Mouse (Mus musculus) kidney, embryonic 15.5 days (tissue): ENCODE data around the gene Sowahd. TPM values are rescaled to one million over a fixed set of nuclear protein-coding genes. Genes with fewer than 3 reads are reported as not detected.
"Not testable (repeated sequence)": the region's sequence is repeated elsewhere in the genome, so short reads cannot be mapped to it uniquely, and the experiment has no call there.

Experiments used
- ATAC-seq: fragments of 200-750 bp; cut with Nextera tagmentation; replicated peaks from 2 replicates; pipeline ENCODE4 v1.8.0; 2017; ENCODE audit warnings: moderate TSS enrichment; ENCODE audit not compliant: low FRiP score
- H3K27ac ChIP-seq: fragments of 300-500 bp; sonication (generic); 2 replicates; pipeline ENCODE4 v1.5.1; 2015; ENCODE audit warnings: mild to moderate bottlenecking, inconsistent platforms
- H3K27me3 ChIP-seq: fragments of 300-500 bp; sonication (generic); 2 replicates; pipeline ENCODE4 v1.6.1; 2015; ENCODE audit warnings: inconsistent platforms
- H3K36me3 ChIP-seq: fragments of 300-500 bp; sonication (generic); 2 replicates; pipeline ENCODE4 v1.6.1; 2015; ENCODE audit warnings: inconsistent platforms
- H3K4me1 ChIP-seq: fragments of 300-500 bp; sonication (generic); 2 replicates; pipeline ENCODE4 v1.6.1; 2015; ENCODE audit warnings: inconsistent platforms
- H3K4me2 ChIP-seq: fragments of 300-500 bp; sonication (generic); 2 replicates; pipeline ENCODE4 v1.6.1; 2015; ENCODE audit warnings: moderate library complexity, mild to moderate bottlenecking, inconsistent platforms
- H3K4me3 ChIP-seq: fragments of 300-500 bp; sonication (generic); replicated peaks from 2 replicates; pipeline ENCODE4 v1.5.1; 2015; ENCODE audit warnings: mild to moderate bottlenecking, inconsistent platforms
- H3K9ac ChIP-seq: fragments of 300-500 bp; sonication (generic); 2 replicates; pipeline ENCODE4 v1.6.1; 2015; ENCODE audit warnings: mild to moderate bottlenecking, inconsistent platforms
- H3K9me3 ChIP-seq: fragments of 300-500 bp; sonication (generic); replicated peaks from 2 replicates; pipeline ENCODE4 v1.6.1; 2016; ENCODE audit warnings: inconsistent platforms
- WGBS: fragments of 180-500 bp; shearing (Covaris S2); methylation state at CpG from one replicate; pipeline ENCODE4 v1.1.7; 2015; ENCODE audit warnings: mixed read lengths; 5-methylcytosine and 5-hydroxymethylcytosine counted together
- polyA plus RNA-seq: library from polyadenylated mRNA; unstranded; fragments of >200 nt; fragmentation: Nextera tagmentation; extraction: Ambion mirVana; gene quantifications from 2 replicates; pipeline ENCODE4 v1.2.1, GENCODE M21; 2015

The Sowahd gene
- polyA plus RNA-seq, 1 experiment from 2014 or later, result not detected

GRCm38 (mm10) chrX:37068766-37069165 lies 20.1 kb downstream of the Sowahd start:
- Histone ChIP-seq H3K27me3 (no peaks in the 10 kb centered on the region), H3K4me2 (no peak overlapping the region), H3K9me3 (no peaks in the 10 kb centered on the region), H3K36me3 (no peaks in the 10 kb centered on the region), H3K4me1 (no peaks in the 10 kb centered on the region), H3K4me3 (no peak overlapping the region), H3K9ac (no peak overlapping the region), H3K27ac (no peak overlapping the region)
- WGBS, result 88% methylated on average over 5 of the region's 5 CpGs
- no peak for ATAC-seq

- Histone ChIP-seq H3K9ac (no peak overlapping the region), H3K4me2 (no peak overlapping the region), H3K4me1 (no peaks in the 10 kb centered on the region), H3K27ac (no peak overlapping the region), H3K27me3 (no peaks in the 10 kb centered on the region), H3K36me3 (no peaks in the 10 kb centered on the region), H3K4me3 (no peak overlapping the region), H3K9me3 (no peaks in the 10 kb centered on the region)
- WGBS, result 35% methylated on average over 9 of the region's 9 CpGs
- ATAC-seq, result no peak
Measured at GRCm38 (mm10) chrX:37074262-37074892, 25.7 kb downstream of the Sowahd start.

DNA sequence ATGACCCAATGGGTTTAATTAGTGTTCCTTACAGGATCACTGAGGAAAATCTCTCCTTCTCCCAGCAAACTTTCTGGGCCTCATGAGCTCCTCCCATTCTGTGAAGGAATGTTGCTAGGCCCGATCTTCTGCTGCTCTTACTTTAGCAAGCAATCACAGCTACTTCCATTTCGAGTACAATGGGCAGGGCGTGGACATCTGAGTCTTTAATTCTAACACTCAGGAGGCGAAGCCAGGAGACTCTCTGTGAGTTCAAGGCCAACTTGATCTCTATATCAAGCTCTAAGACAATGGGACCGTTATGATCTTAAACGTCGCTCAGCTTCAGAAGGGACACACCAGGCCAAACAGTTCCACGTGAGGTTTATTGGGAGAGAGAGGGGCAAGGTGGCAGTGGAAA lies 28.0 kb downstream of the Sowahd start:
- H3K9ac ChIP-seq, result no peak overlapping the region
- no peak for ATAC-seq
- H3K4me2 ChIP-seq, result no peak overlapping the region
- H3K4me1 ChIP-seq, result no peaks in the 10 kb centered on the region
- H3K9me3 ChIP-seq, result no peaks in the 10 kb centered on the region
- peaks cover 8% of the 10 kb centered on the region for H3K36me3 ChIP-seq
- WGBS, result 75% methylated on average over 8 of the region's 8 CpGs
- H3K4me3 ChIP-seq, result no peak overlapping the region
- no peak overlapping the region for H3K27ac ChIP-seq
- no peaks in the 10 kb centered on the region for H3K27me3 ChIP-seq

DNA sequence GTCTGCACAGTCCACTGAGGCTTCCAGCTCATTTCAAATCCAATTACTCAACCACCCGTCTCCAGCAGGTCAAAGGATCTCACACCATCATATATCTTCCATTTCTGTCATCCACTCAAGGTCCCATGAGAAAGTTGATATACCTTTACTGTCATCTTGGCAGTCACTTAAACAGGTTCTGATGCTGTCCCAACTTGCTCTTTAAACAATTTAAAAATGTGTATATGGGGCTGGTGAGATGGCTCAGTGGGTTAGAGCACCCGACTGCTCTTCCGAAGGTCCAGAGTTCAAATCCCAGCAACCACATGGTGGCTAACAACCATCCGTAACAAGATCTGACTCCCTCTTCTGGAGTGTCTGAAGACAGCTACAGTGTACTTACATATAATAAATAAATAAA lies 31.7 kb downstream of the Sowahd start:
- H3K27me3 ChIP-seq, H3K4me2 ChIP-seq, H3K9ac ChIP-seq, H3K9me3 ChIP-seq, H3K4me3 ChIP-seq, ATAC-seq, H3K4me1 ChIP-seq: not testable (repeated sequence)
- Histone ChIP-seq H3K36me3 (peaks cover 21% of the 10 kb centered on the region), H3K27ac (0 out of 2 replicates have a peak overlapping the region, but pooled peaks have one; percentile 32)
- 56% methylated on average over 4 of the region's 4 CpGs for WGBS

GRCm38 (mm10) chrX:37081194-37081593 lies 32.5 kb downstream of the Sowahd start:
- Histone ChIP-seq H3K9me3 (no peaks in the 10 kb centered on the region), H3K9ac (no peak overlapping the region), H3K4me2 (no peak overlapping the region), H3K36me3 (peaks cover 21% of the 10 kb centered on the region), H3K27me3 (no peaks in the 10 kb centered on the region), H3K4me1 (no peaks in the 10 kb centered on the region), H3K27ac (no peak overlapping the region), H3K4me3 (no peak overlapping the region)
- ATAC-seq, result no peak
- 61% methylated on average over 6 of the region's 6 CpGs for WGBS

GRCm38 (mm10) chrX:37084318-37084926 lies 35.8 kb downstream of the Sowahd start:
- Histone ChIP-seq H3K9me3 (no peaks in the 10 kb centered on the region), H3K9ac (peak overlapping the region; percentile 75), H3K4me3 (peak overlapping the region; percentile 60), H3K27ac (peak overlapping the region; percentile 96), H3K27me3 (no peaks in the 10 kb centered on the region), H3K36me3 (peaks cover 21% of the 10 kb centered on the region), H3K4me2 (peak overlapping the region; percentile 66), H3K4me1 (no peaks in the 10 kb centered on the region)
- peak; percentile 2; the same call in 1 of the 2 replicates for ATAC-seq
- 19% methylated on average over 19 of the region's 19 CpGs for WGBS

GRCm38 (mm10) chrX:37084927-37085660 lies 36.4 kb downstream of the Sowahd start, which contains the start of gene Rpl39:
Gene Rpl39, minus strand, starts transcription at chrX:37085402.
- Histone ChIP-seq H3K36me3 (peaks cover 21% of the 10 kb centered on the region), H3K4me1 (no peaks in the 10 kb centered on the region), H3K9me3 (no peaks in the 10 kb centered on the region), H3K4me3 (peak within 1 kb of the TSS; percentile 60), H3K27ac (peak within 1 kb of the TSS; percentile 96), H3K4me2 (peak within 1 kb of the TSS; percentile 66), H3K9ac (peak within 1 kb of the TSS; percentile 75), H3K27me3 (no peaks in the 10 kb centered on the region)
- peak; percentile 96 for ATAC-seq
- WGBS, result 19% methylated on average over 38 of the region's 38 CpGs

- Histone ChIP-seq H3K9me3 (no peaks in the 10 kb centered on the region), H3K9ac (no peak overlapping the region), H3K4me2 (peak overlapping the region; percentile 55), H3K4me3 (peak overlapping the region; percentile 60), H3K36me3 (peaks cover 21% of the 10 kb centered on the region), H3K4me1 (no peaks in the 10 kb centered on the region), H3K27me3 (no peaks in the 10 kb centered on the region), H3K27ac (peak overlapping the region; percentile 96)
- ATAC-seq, result no peak
- WGBS, result 26% methylated on average over 9 of the region's 9 CpGs
Measured at GRCm38 (mm10) chrX:37085665-37086064, 37.0 kb downstream of the Sowahd start.

GRCm38 (mm10) chrX:37088778-37089177 lies 40.1 kb downstream of the Sowahd start:
- H3K4me2 ChIP-seq, result no peak overlapping the region
- H3K9ac ChIP-seq, result no peak overlapping the region
- WGBS, result 86% methylated on average over 1 of the region's 1 CpGs
- H3K36me3 ChIP-seq, result peaks cover 14% of the 10 kb centered on the region; the same call in 1 of the 2 replicates
- no peak for ATAC-seq
- no peak overlapping the region for H3K4me3 ChIP-seq
- no peaks in the 10 kb centered on the region for H3K4me1 ChIP-seq
- no peak overlapping the region for H3K27ac ChIP-seq
- H3K27me3 ChIP-seq, result no peaks in the 10 kb centered on the region
- no peaks in the 10 kb centered on the region for H3K9me3 ChIP-seq

GRCm38 (mm10) chrX:37091457-37091856 lies 42.8 kb downstream of the Sowahd start:
- 75% methylated on average over 3 of the region's 3 CpGs for WGBS
- peaks cover 27% of the 10 kb centered on the region for H3K36me3 ChIP-seq
- H3K27ac ChIP-seq, result no peak overlapping the region
- H3K4me3 ChIP-seq, result no peak overlapping the region
- H3K27me3 ChIP-seq, result no peaks in the 10 kb centered on the region
- no peak for ATAC-seq
- H3K4me1 ChIP-seq, result no peaks in the 10 kb centered on the region
- no peak overlapping the region for H3K9ac ChIP-seq
- no peak overlapping the region for H3K4me2 ChIP-seq
- no peaks in the 10 kb centered on the region for H3K9me3 ChIP-seq

- H3K4me1 ChIP-seq, result no peaks in the 10 kb centered on the region
- 90% methylated on average over 11 of the region's 11 CpGs for WGBS
- no peak for ATAC-seq
Measured at GRCm38 (mm10) chrX:37095106-37095768, 46.6 kb downstream of the Sowahd start.

DNA sequence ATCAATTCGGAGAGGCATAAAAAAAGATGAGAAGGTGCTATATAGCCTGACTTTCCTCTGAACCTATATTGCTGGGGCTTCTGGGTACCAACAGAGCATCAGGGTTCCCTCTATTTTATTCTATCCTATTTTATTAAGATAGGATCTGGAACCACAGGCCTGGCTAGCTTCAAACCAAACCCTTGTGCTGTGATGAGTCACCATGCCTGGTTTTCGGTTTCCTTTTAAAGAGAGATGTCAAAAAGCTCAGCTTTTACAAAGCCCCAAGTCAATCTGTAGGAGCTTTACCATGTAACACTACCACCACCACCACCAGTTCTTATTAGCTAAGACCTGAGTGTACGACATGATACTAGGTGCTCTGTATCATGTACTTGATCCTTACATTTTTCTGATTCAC lies 50.0 kb downstream of the Sowahd start:
- Histone ChIP-seq H3K27me3 (no peaks in the 10 kb centered on the region), H3K9ac (no peak overlapping the region), H3K4me3 (no peak overlapping the region), H3K36me3 (peaks cover 47% of the 10 kb centered on the region), H3K27ac (no peak overlapping the region), H3K4me1 (no peaks in the 10 kb centered on the region), H3K4me2 (no peak overlapping the region), H3K9me3 (no peaks in the 10 kb centered on the region)
- no peak for ATAC-seq
- 97% methylated on average over 3 of the region's 3 CpGs for WGBS

More at GRCm38 (mm10) chrX:37095106-37095768, 46.6 kb downstream of the Sowahd start:
- Histone ChIP-seq H3K27me3 (no peaks in the 10 kb centered on the region), H3K4me3 (no peak overlapping the region), H3K9me3 (no peaks in the 10 kb centered on the region), H3K36me3 (peaks cover 53% of the 10 kb centered on the region), H3K4me2 (no peak overlapping the region), H3K27ac (no peak overlapping the region), H3K9ac (no peak overlapping the region)
